Mouse (Mus musculus): ENCODE measurements at regions not wholly inside any gene's neighbourhood (a gene's known extent, or its start where the extent isn't known, plus 50 kb on each side); places are given as distances from the start of the nearest gene placed in this dataset.

- no peak for TF ChIP-seq CTCF (IDR thresholded peaks at IDR 0.05; ENCODE audit: extremely low read depth, insufficient read length, insufficient replicate concordance, low read depth, low read length)
- TF ChIP-seq POLR2A (IDR thresholded peaks at IDR 0.05; ENCODE audit: low read depth, low read length): no peak
These were observed 115.1 kb upstream of the 4930583I09Rik start for GRCm38 (mm10) chr17:64950802-64951624.

Measured in small intestine, adult 2 months (tissue).